17 mouse cellular contexts compared by ENCODE assay signal in genomic region chr11:20464564-20464963, GRCm38 (mm10).
A peak's percentile ranks its signal among the peaks of the same experiment; 100 is the strongest.
DNase-seq lines count a peak whose midpoint lies in the region; ATAC-seq and TF ChIP-seq lines count a peak whose summit lies in the region.
"Had no signal": no experiment of that assay in that cellular context is flagged by ENCODE, and none has a peak within 500 bp of the region (broad histone marks: within the 10 kb centered on the region; RNA-seq: fewer than 3 reads in every experiment).

No protein-coding gene starts in this region.

- peaks cover 16% of the 10 kb centered on the region for H3K4me1 ChIP-seq in embryonic facial prominence, embryonic 15.5 days
- H3K4me1 ChIP-seq in embryonic facial prominence, embryonic 10.5 days = peaks cover 34% of the 10 kb centered on the region
- H3K4me1 ChIP-seq in CH12.LX (ENCODE audit: control insufficient read depth in 1 of 2, insufficient read depth in 2 of 2) = peaks cover 27 to 71% of the 10 kb centered on the region in 2 experiments
- H3K4me1 ChIP-seq in liver, postnatal 0 days (ENCODE audit: insufficient read depth) = peaks cover 29% of the 10 kb centered on the region
- peaks cover 35% of the 10 kb centered on the region for H3K4me1 ChIP-seq in forebrain, embryonic 10.5 days
- H3K4me1 ChIP-seq: forebrain, embryonic 12.5 days had no signal

- no peak for DNase-seq in embryonic facial prominence, embryonic 10.5 days (ENCODE audit: low spot score)
- peak; percentile 89 for DNase-seq in CH12.LX (ENCODE audit: extremely low read depth)
- DNase-seq in liver, postnatal 0 days = peak; percentile 36
- DNase-seq in spleen, postnatal 10 days (ENCODE audit: low spot score in 2 of 2) = peak; percentile 17 to 53
- no peak for DNase-seq in right cerebral cortex, adult 18-20 months
- DNase-seq in forebrain, embryonic 10.5 days (ENCODE audit: extremely low spot score, low spot score) = no peak
- DNase-seq in urinary bladder, adult 2 months (ENCODE audit: low spot score) = no peak
- DNase-seq: adrenal gland, postnatal 14 days; cerebellum, adult 8-10 months; gastrocnemius, postnatal 14 days; kidney, adult 9 months; thymus, adult 18-20 months had no signal

- WGBS in embryonic facial prominence, embryonic 15.5 days = 82% methylated on average over 8 of the region's 8 CpGs
- WGBS in embryonic facial prominence, embryonic 10.5 days = 79% methylated on average over 8 of the region's 8 CpGs
- 51% methylated on average over 8 of the region's 8 CpGs for WGBS in liver, postnatal 0 days (ENCODE audit: insufficient replicate concordance)
- WGBS in forebrain, embryonic 10.5 days = 80% methylated on average over 8 of the region's 8 CpGs

- H3K36me3 ChIP-seq in embryonic facial prominence, embryonic 15.5 days = no peaks in the 10 kb centered on the region
- H3K36me3 ChIP-seq in embryonic facial prominence, embryonic 10.5 days (replicated peaks) = no peaks in the 10 kb centered on the region
- H3K36me3 ChIP-seq in CH12.LX (replicated peaks in 1 of 2; ENCODE audit: control insufficient read depth in 1 of 2, insufficient read depth in 1 of 2, low read length in 1 of 2) = peaks cover 0 to 17% of the 10 kb centered on the region in 2 experiments
- H3K36me3 ChIP-seq in liver, postnatal 0 days (replicated peaks; ENCODE audit: insufficient read depth, low read length) = no peaks in the 10 kb centered on the region
- H3K36me3 ChIP-seq in forebrain, embryonic 10.5 days (replicated peaks) = no peaks in the 10 kb centered on the region
- H3K36me3 ChIP-seq: forebrain, embryonic 12.5 days; heart, embryonic 10.5 days; lung, embryonic 15.5 days had no signal

- dilution Hi-C loops in CH12.LX (cut with MboI; ENCODE audit: extremely low pct_ligation_motif_present, extremely low pct_unique_long_range_greater_than_20kb, low sequenced_read_pairs) = no loop called here

- peak; percentile 51 for TF ChIP-seq EP300 in CH12.LX (IDR thresholded peaks at IDR 0.05; ENCODE audit: low read length)
- no peak for TF ChIP-seq EP300 in liver, postnatal 0 days (IDR thresholded peaks at IDR 0.05; ENCODE audit: low read depth)

- H3K9me3 ChIP-seq in embryonic facial prominence, embryonic 15.5 days (replicated peaks) = no peaks in the 10 kb centered on the region
- no peaks in the 10 kb centered on the region for H3K9me3 ChIP-seq in embryonic facial prominence, embryonic 10.5 days
- H3K9me3 ChIP-seq in CH12.LX (replicated peaks; ENCODE audit: low read length) = no peaks in the 10 kb centered on the region
- H3K9me3 ChIP-seq in liver, postnatal 0 days (ENCODE audit: low read length) = no peaks in the 10 kb centered on the region
- no peaks in the 10 kb centered on the region for H3K9me3 ChIP-seq in forebrain, embryonic 10.5 days
- H3K9me3 ChIP-seq: forebrain, embryonic 12.5 days; heart, embryonic 10.5 days; lung, embryonic 15.5 days had no signal

- in situ Hi-C loops in CH12.LX (cut with MboI; ENCODE audit: low pct_ligation_motif_present, low pct_unique_long_range_greater_than_20kb, low sequenced_read_pairs) = loop anchor here (25.0 kb wide), 1 partner anchor 723 kb away; no protein-coding TSS in a partner anchor

- no peak for TF ChIP-seq CTCF in CH12.LX (conservative IDR thresholded peaks at IDR 0.05 in 1 of 2, IDR thresholded peaks at IDR 0.05 in 1 of 2; ENCODE audit: low read depth in 2 of 2, low read length in 2 of 2)
- no peak for TF ChIP-seq CTCF in liver, postnatal 0 days (IDR thresholded peaks at IDR 0.05; ENCODE audit: low read depth)

- H3K27me3 ChIP-seq in embryonic facial prominence, embryonic 15.5 days = no peaks in the 10 kb centered on the region
- H3K27me3 ChIP-seq in embryonic facial prominence, embryonic 10.5 days (replicated peaks; ENCODE audit: low read depth, poor library complexity, severe bottlenecking) = peaks cover 9% of the 10 kb centered on the region
- H3K27me3 ChIP-seq in CH12.LX (replicated peaks) = no peaks in the 10 kb centered on the region
- no peaks in the 10 kb centered on the region for H3K27me3 ChIP-seq in liver, postnatal 0 days (ENCODE audit: insufficient read depth, low read length)
- peaks cover 27% of the 10 kb centered on the region for H3K27me3 ChIP-seq in forebrain, embryonic 10.5 days (ENCODE audit: poor library complexity, severe bottlenecking)
- H3K27me3 ChIP-seq: forebrain, embryonic 12.5 days; lung, embryonic 15.5 days had no signal

- no peak overlapping the region for H3K27ac ChIP-seq in embryonic facial prominence, embryonic 15.5 days (replicated peaks)
- H3K27ac ChIP-seq in embryonic facial prominence, embryonic 10.5 days (replicated peaks) = no peak overlapping the region
- H3K27ac ChIP-seq in CH12.LX (ENCODE audit: insufficient read depth, low read depth) = peak overlapping the region; percentile 2; the same call in 1 of the 2 replicates
- H3K27ac ChIP-seq in liver, postnatal 0 days (ENCODE audit: low read depth) = no peak overlapping the region
- H3K27ac ChIP-seq in forebrain, embryonic 10.5 days = no peak overlapping the region
- H3K27ac ChIP-seq: forebrain, embryonic 12.5 days; heart, embryonic 10.5 days; hindbrain, postnatal 0 days; lung, embryonic 15.5 days had no signal

- ATAC-seq in embryonic facial prominence, embryonic 15.5 days (ENCODE audit: insufficient number of reproducible peaks, low FRiP score, low TSS enrichment, low read depth) = no peak
- ATAC-seq in liver, postnatal 0 days = 0 out of 2 replicates have a peak, but pooled peaks have one; percentile 8
- ATAC-seq: hindbrain, postnatal 0 days had no signal

- TF ChIP-seq RAD21 in CH12.LX (IDR thresholded peaks at IDR 0.05; ENCODE audit: low read depth, low read length) = no peak

- no peak overlapping the region for H3K4me2 ChIP-seq in embryonic facial prominence, embryonic 15.5 days (replicated peaks)
- no peak overlapping the region for H3K4me2 ChIP-seq in CH12.LX (ENCODE audit: insufficient read depth, low read depth, poor library complexity, severe bottlenecking)
- no peak overlapping the region for H3K4me2 ChIP-seq in liver, postnatal 0 days (ENCODE audit: low read depth, low read length)
- H3K4me2 ChIP-seq: forebrain, embryonic 12.5 days; lung, embryonic 15.5 days had no signal

- TF ChIP-seq POLR2A in CH12.LX (IDR thresholded peaks at IDR 0.05; ENCODE audit: low read depth, low read length) = peak; percentile 59

- no peak overlapping the region for H3K4me3 ChIP-seq in embryonic facial prominence, embryonic 15.5 days (replicated peaks)
- no peak overlapping the region for H3K4me3 ChIP-seq in embryonic facial prominence, embryonic 10.5 days
- H3K4me3 ChIP-seq in CH12.LX (replicated peaks in 1 of 3; ENCODE audit: low read depth in 2 of 3, low read length in 2 of 3, poor library complexity in 1 of 3) = peak overlapping the region in 2 of 3 experiments; percentile 26 to 41
- H3K4me3 ChIP-seq in liver, postnatal 0 days (ENCODE audit: low read depth, low read length) = no peak overlapping the region
- no peak overlapping the region for H3K4me3 ChIP-seq in forebrain, embryonic 10.5 days
- H3K4me3 ChIP-seq: forebrain, embryonic 12.5 days; heart, embryonic 10.5 days; lung, embryonic 15.5 days had no signal

- no peaks in the 10 kb centered on the region for H3K79me2 ChIP-seq in CH12.LX (replicated peaks; ENCODE audit: control insufficient read depth, extremely low read depth, insufficient read depth, poor library complexity, severe bottlenecking)

- H3K9ac ChIP-seq in embryonic facial prominence, embryonic 15.5 days = 0 out of 2 replicates have a peak overlapping the region, but pooled peaks have one; percentile 6
- H3K9ac ChIP-seq in CH12.LX (ENCODE audit: insufficient read depth, low read depth) = no peak overlapping the region; the same call in 1 of the 2 replicates
- H3K9ac ChIP-seq in liver, postnatal 0 days (replicated peaks) = no peak overlapping the region
- H3K9ac ChIP-seq: forebrain, embryonic 12.5 days; lung, embryonic 15.5 days had no signal

TF ChIP-seq in CH12.LX, 34 proteins besides CTCF, POLR2A, EP300 and RAD21 (continues in another document):
- TF ChIP-seq TCF12 (IDR thresholded peaks at IDR 0.05; ENCODE audit: low read depth, low read length) = peak; percentile 79
- TF ChIP-seq NELFE (IDR thresholded peaks at IDR 0.05; ENCODE audit: low read depth, low read length) = no peak
- TF ChIP-seq ZNF384 (IDR thresholded peaks at IDR 0.05; ENCODE audit: low read depth, low read length) = no peak
- no peak for TF ChIP-seq CHD1 (IDR thresholded peaks at IDR 0.05; ENCODE audit: low read depth, low read length)
- TF ChIP-seq ETS1 (conservative IDR thresholded peaks at IDR 0.05; ENCODE audit: low read depth, low read length) = no peak; the same call in 1 of the 2 replicates
- no peak; the same call in 1 of the 2 replicates for TF ChIP-seq RCOR1 (conservative IDR thresholded peaks at IDR 0.05; ENCODE audit: low read depth, low read length)
- TF ChIP-seq GABPA (IDR thresholded peaks at IDR 0.05; ENCODE audit: insufficient replicate concordance, low read depth, low read length) = no peak
- TF ChIP-seq BHLHE40 (IDR thresholded peaks at IDR 0.05; ENCODE audit: low read depth, low read length) = no peak
- no peak for TF ChIP-seq MAFK (IDR thresholded peaks at IDR 0.05; ENCODE audit: insufficient replicate concordance, low read length)
- TF ChIP-seq MYC (IDR thresholded peaks at IDR 0.05; ENCODE audit: low read depth, low read length) = no peak
- no peak for TF ChIP-seq POLR2AphosphoS2 (IDR thresholded peaks at IDR 0.05; ENCODE audit: low read depth, low read length)
- TF ChIP-seq MEF2A (IDR thresholded peaks at IDR 0.05; ENCODE audit: borderline replicate concordance, low read depth, low read length) = peak; percentile 42; the same call in 1 of the 2 replicates
- no peak for TF ChIP-seq UBTF (IDR thresholded peaks at IDR 0.05; ENCODE audit: low read depth, low read length)
- 0 out of 2 replicates have a peak, but pooled peaks have one; percentile 14 for TF ChIP-seq USF1 (IDR thresholded peaks at IDR 0.05; ENCODE audit: low read depth, low read length)
- TF ChIP-seq TBP (conservative IDR thresholded peaks at IDR 0.05; ENCODE audit: low read depth, low read length) = no peak
- TF ChIP-seq ZC3H11A (IDR thresholded peaks at IDR 0.05; ENCODE audit: low read depth, low read length) = no peak
- TF ChIP-seq MXI1 (IDR thresholded peaks at IDR 0.05; ENCODE audit: low read depth, low read length) = no peak
- no peak for TF ChIP-seq USF2 (conservative IDR thresholded peaks at IDR 0.05; ENCODE audit: low read depth, low read length)
- TF ChIP-seq KAT2A (IDR thresholded peaks at IDR 0.05; ENCODE audit: insufficient replicate concordance, low read length) = no peak
- no peak for TF ChIP-seq JUN (IDR thresholded peaks at IDR 0.05; ENCODE audit: insufficient read depth, low read depth, low read length)
- TF ChIP-seq CHD2 (IDR thresholded peaks at IDR 0.05; ENCODE audit: low read length) = 0 out of 2 replicates have a peak, but pooled peaks have one; percentile 35
- peak; percentile 66 for TF ChIP-seq ELF1 (IDR thresholded peaks at IDR 0.05; ENCODE audit: low read depth, low read length)
- no peak for TF ChIP-seq PAX5 (IDR thresholded peaks at IDR 0.05; ENCODE audit: low read length)
- TF ChIP-seq SMC3 (IDR thresholded peaks at IDR 0.05; ENCODE audit: low read depth, low read length) = 0 out of 2 replicates have a peak, but pooled peaks have one; percentile 6

Comparison
In these comparisons a context has a peak if more than half of its experiments do, and no peak if none do; other contexts are left out.
1. H3K4me3 ChIP-seq: peak in CH12.LX (2 of 3); none in embryonic facial prominence, embryonic 15.5 days (single experiment), embryonic facial prominence, embryonic 10.5 days (single experiment), liver, postnatal 0 days (single experiment) and forebrain, embryonic 10.5 days (single experiment).
2. DNase-seq: peak in CH12.LX (single experiment), liver, postnatal 0 days (single experiment) and spleen, postnatal 10 days (2 of 2); none in embryonic facial prominence, embryonic 10.5 days (single experiment), right cerebral cortex, adult 18-20 months (single experiment), forebrain, embryonic 10.5 days (single experiment) and urinary bladder, adult 2 months (single experiment).